Mouse (Mus musculus): ENCODE data around the gene Aurkc. TPM values are rescaled to one million over a fixed set of nuclear protein-coding genes. Genes with fewer than 3 reads are reported as not detected.
"Not testable (repeated sequence)": the region's sequence is repeated elsewhere in the genome, so short reads cannot be mapped to it uniquely, and the experiment has no call there.

The Aurkc gene
- not detected in 2 replicates for total RNA-seq (2015; ENCODE audit: low replicate concordance)
- not detected in 2 replicates for total RNA-seq (2017; ENCODE audit: low replicate concordance)

DNA sequence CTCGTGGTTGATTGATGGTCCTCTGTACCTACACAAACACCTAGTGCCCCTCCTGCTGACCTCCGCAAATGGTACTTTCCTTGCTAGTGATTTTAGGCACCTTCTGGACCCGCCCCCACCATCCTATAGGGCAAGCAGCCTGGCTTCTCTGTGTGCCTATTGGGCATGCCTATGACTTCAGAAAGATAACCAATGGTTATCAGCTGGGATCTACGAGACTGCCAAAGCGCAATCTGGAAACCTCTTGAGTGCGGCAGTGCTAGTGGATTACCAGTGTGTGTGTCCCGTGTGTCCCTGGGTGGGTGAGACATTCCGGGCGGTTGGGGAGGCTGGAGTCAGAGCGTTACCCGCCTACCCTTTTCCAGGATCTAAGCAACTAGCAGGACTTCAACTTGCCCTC, at the start of gene Aurkc:
Gene Aurkc, plus strand, starts transcription at position 50 of the 400 bp plus-strand sequence.
- not testable (repeated sequence) for ATAC-seq (replicated peaks; ENCODE audit: low FRiP score, poor library complexity, severe bottlenecking)

DNA sequence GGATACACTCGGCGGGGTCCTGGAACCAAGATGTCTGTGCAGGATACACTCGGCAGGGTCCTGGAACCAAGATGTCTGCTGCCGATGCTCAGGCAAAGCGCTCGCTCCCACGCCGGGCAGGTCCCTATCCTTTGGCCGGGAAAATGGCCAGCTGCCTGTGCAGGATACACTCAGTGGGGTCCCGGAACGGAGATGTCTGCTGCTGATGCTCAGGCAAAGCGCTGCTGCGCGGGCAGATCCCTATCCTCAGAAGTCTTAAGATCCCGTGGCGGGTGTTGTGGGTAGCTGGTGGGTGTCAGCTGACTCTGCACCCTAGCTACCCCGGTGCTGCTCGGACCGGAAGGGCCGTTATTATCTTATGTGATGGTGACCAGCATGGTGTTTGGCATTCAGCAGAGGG, 47.0 kb upstream of the Aurkc start:
- ATAC-seq (replicated peaks; ENCODE audit: low FRiP score, poor library complexity, severe bottlenecking): not testable (repeated sequence)

DNA sequence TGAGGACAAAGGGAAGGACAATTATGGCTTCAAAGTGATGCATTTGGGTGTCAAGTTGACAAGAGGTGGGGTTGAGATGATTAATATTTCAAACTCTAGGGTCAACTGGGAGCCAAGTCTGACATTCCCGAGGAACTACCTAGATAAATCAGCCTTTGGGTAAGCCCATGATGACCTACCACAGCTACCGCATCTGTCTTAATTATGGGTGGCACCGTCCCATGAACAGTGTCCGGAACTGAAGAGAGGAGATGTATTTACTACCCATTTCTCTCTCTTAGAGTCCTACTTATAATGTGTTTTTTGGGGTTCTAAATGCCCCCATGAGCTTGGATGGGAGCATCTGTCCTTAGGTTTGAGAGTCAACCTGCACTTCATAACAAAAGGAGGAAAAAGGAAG, 38.5 kb upstream of the Aurkc start:
- no peak for ATAC-seq (replicated peaks; ENCODE audit: low FRiP score, poor library complexity, severe bottlenecking)

DNA sequence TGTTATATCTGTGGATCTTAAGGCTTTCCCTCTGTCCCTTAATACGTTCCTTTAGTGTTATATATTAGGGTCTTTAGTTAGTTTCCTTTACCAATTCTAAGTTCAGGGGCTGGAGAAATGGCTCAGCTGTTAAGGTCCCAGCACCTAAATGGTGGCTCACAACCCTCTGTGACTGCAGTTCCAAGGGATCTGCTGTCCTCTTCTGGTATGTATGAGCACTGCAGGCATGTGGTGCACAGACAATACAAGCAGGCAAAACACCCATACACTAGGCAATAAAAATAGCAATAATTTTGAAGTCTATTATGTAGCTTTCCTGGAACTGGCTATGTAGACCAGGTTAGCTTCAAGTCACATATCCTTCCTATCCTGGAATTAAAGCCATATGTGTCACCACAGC, 36.5 kb upstream of the Aurkc start:
- ATAC-seq (replicated peaks; ENCODE audit: low FRiP score, poor library complexity, severe bottlenecking): no peak

DNA sequence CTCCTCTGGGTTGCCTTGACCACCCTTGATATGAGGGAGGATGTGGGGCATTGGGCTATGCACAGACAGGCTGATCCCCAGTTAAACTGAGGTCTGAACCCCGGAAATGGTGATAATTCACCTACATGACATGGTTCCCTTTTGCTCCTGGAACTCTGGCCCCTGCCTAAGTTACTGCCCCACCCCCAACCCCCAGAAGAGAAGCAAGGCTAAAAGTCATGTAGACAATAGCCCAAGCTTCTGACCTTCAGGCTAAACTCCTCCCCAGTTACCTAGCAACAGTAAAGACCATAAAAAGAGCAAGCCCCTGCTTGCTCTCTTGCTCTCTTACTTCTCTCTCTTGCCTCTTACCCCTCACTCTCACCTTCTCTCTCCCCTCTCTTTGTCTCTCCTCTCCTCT, 21.5 kb upstream of the Aurkc start:
- ATAC-seq (replicated peaks; ENCODE audit: low FRiP score, poor library complexity, severe bottlenecking): no peak

DNA sequence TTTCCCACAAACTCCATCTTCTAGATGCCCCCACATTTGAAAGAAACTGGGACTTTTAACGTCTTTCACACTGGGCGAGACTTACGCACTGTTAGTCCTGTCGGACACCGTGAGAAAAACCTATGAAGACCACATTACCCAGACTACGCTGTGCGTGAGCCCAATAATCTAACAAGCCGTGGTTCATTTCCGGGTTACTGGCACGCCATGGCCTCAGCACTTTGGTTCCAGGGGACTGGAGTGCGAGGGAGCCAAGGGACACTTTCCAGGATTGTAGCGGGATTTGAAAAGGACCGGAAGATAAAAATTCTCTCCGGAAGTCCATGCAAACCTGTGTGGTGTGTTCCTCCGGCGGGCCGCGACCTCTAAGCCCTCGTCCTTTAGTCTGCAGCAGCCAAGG, 18.2 kb upstream of the Aurkc start:
- no peak for ATAC-seq (replicated peaks; ENCODE audit: low FRiP score, poor library complexity, severe bottlenecking)

DNA sequence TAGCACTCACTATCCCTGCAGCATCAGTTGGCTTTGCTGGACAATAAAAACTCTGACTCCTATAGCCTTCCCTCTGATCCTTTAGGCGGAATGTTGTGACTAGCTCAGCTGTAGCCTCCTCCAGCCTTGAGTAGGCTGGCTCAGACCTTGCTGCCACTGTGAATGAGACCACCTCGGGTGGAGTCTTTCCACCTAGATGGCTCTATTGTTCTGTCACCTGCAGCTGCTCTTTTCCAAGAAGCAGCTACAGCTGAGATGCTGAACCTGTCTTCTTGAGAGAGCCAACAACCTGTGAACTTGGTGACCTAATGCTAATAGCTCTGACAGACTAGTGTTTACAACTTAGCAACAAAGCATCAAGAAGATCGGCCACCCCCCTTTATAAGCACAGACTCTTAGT, 3.8 kb downstream of the Aurkc start:
- ATAC-seq (replicated peaks; ENCODE audit: low FRiP score, poor library complexity, severe bottlenecking): not testable (repeated sequence)

DNA sequence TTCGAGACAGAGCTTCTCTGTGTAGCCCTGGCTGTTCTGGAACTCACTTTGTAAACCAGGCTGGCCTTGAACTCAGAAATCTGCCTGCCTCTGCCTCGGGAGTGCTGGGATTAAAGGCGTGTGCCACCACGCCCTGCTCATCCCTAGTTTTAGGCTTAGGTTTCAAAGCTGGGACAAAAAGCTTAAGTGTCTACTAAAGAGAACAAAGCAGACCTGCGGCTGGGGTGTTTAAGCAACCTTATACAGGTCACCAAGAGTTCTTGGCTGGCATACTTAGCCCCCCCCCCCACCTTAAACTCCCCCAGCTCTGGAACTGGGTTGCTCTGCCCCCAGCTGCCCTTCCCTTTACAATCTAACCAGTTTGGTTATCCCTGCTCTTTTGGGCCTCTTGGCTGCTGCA, 10.3 kb downstream of the Aurkc start:
- ATAC-seq (replicated peaks; ENCODE audit: low FRiP score, poor library complexity, severe bottlenecking): not testable (repeated sequence)

DNA sequence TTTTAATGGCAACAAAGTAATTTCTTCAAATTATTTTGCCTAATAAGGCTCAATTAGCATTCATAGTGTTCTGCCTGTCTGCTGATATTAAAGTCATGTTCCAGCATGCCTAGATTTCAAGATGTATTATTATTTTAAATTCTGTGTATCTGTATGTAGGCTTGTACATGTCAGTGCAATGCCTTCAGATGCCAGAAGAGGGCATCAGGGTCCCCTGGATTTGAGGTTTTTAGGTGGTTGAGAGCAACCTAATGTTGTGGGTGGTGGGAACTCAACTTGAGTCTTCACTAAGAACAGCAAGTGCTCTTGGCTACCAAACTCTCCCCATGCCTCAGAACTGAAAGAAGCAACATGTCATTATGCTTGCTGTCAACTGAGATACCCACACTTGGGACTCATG, 32.3 kb downstream of the Aurkc start:
- no peak for ATAC-seq (replicated peaks; ENCODE audit: low FRiP score, poor library complexity, severe bottlenecking)

DNA sequence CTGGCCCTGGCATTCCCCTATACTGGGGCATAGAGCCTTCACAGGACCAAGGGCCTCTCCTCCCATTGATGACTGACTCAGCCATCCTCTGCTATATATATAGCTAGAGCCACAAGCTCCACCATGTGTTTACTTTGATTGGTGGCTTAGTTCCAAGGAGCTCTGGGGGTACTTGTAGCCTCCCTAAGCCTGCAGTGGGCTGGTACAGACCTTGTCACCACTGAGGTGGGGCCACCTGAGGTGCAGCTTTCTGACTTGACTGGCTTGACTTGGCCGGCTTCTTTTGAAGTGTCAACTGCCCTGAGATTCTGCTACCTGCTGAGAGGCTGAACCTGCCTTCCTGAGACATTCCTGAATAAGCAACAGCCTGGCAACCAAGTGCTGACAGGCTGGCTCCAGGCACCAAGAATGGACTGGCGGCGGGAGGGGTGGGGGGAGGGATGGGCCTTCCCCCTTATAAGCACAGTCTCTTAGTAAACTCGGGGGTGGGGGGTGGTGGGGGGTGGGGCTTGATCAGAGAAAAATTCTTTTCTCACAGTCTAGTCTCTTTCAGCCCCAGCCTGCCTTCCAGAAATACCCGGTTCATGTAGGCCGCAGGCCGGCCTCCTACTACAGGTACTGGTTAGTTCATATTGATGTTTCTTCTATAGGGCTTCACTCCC, 54.7 kb downstream of the Aurkc start:
- not testable (repeated sequence) for ATAC-seq (replicated peaks; ENCODE audit: low FRiP score, poor library complexity, severe bottlenecking)

Other genes with a start within 250 kb of the Aurkc start
- 1.1 and 8.4 TPM in 2 replicates for gene Zfp954, start 126.2 kb downstream of the Aurkc start, total RNA-seq (2015; ENCODE audit: low replicate concordance)
- gene Zfp954, start 126.2 kb downstream of the Aurkc start, total RNA-seq (2017; ENCODE audit: low replicate concordance): 2.6 TPM in 2 replicates
- not detected in 2 replicates for gene Zfp773, start 141.5 kb downstream of the Aurkc start, total RNA-seq (2015; ENCODE audit: low replicate concordance)
- gene Zfp773, start 141.5 kb downstream of the Aurkc start, total RNA-seq (2017; ENCODE audit: low replicate concordance): 0.39 and 0.53 TPM in 2 replicates
- 1.1 TPM in 1 of 2 replicates, not detected in the other for gene Zfp418, start 176.0 kb downstream of the Aurkc start, total RNA-seq (2015; ENCODE audit: low replicate concordance)
- gene Zfp418, start 176.0 kb downstream of the Aurkc start, total RNA-seq (2017; ENCODE audit: low replicate concordance): not detected in 2 replicates
- gene Zfp772, start 214.7 kb downstream of the Aurkc start, total RNA-seq (2015; ENCODE audit: low replicate concordance): 3.8 TPM in 1 of 2 replicates, not detected in the other
- gene Zfp772, start 214.7 kb downstream of the Aurkc start, total RNA-seq (2017; ENCODE audit: low replicate concordance): 0.39 and 1.5 TPM in 2 replicates